Mouse (Mus musculus) lung, postnatal 4 days (tissue): ENCODE measurements at regions not wholly inside any gene's neighbourhood (a gene's known extent, or its start where the extent isn't known, plus 50 kb on each side); places are given as distances from the start of the nearest gene placed in this dataset.
"Not testable (repeated sequence)": the region's sequence is repeated elsewhere in the genome, so short reads cannot be mapped to it uniquely, and the experiment has no call there.

Source experiments
- DNase-seq, 2 experiments: peaks; one replicate each; pipeline ENCODE4 v3.0.0; 2021

DNA sequence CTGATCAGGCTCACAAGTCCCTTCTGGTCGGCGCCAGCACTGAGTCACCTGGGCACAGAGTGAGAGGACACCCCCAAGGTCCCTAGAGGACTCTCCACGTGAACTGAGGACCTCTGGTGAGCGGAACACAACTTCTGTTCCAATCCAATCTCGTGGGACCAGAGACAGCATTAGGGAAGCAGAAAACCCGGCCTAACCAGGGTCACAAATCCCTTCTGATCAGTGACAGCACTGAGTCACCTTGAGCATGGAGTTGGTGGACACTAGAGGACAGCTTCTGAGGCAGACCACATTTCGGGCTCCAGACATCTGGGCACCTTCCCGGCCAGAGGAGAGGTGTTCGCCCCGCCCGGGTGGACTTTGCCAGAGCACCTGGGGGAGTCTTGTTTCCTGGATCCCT, 412.3 kb upstream of the Arid1b start:
- DNase-seq = no peak

DNA sequence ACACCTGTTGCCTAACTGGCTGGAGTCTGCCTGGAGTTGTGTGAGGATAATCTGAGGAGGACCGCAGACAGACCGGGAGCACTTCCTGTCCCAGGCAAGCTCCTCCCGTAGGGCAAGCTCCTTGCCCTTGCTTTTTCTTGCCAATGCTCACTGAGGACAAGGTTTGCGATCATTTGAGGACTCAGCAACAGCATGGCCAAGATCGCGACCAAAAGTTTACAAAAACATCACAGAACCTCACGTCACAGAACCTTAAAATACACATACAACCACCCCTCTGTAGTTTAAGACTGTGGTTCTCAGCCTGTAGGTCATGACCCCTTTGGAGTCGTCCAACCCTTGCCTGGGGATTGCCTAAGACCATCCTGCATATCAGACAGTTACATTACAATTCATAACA, 383.7 kb upstream of the Arid1b start:
- peak in 1 of 2 experiments; percentile 24 for DNase-seq

DNA sequence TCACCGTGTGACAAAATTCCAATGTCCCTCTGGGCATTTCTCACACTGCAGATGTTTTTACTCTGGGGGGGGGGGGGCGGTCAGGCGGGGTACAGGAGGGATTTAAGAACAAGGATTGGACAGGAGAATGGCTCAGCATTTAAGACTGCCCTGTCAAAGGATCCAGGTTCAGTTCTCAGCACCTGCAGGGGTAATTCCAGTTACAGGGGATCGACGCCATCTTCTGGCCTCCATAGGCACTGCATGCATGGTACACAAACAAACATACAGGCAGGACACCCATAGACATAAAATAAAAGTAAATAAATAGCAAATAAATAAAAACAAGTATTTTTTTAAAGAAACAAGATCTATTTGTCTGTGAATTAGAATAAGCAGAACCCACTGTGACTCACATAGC, 383.1 kb upstream of the Arid1b start:
- no peak for DNase-seq

DNA sequence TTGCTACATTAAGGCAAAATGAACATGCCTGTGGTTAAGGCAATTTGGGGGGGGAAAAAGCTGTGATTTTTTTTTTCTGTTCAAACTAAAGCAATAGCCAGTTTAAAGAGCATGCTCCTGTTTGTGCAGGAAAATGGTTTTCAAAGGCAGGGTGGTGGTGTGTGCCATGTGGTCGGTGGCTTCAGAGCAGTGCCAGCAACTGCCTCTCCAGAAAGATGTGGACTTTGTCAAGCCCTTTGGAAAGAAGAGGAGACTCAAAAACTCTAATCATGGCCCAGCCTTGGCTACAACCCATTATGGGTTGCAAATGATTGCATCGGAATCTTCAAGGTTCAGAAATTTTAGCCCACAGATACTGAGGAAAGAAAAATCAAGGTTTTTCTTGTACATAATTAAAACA, 382.4 kb upstream of the Arid1b start:
- no peak for DNase-seq

DNA sequence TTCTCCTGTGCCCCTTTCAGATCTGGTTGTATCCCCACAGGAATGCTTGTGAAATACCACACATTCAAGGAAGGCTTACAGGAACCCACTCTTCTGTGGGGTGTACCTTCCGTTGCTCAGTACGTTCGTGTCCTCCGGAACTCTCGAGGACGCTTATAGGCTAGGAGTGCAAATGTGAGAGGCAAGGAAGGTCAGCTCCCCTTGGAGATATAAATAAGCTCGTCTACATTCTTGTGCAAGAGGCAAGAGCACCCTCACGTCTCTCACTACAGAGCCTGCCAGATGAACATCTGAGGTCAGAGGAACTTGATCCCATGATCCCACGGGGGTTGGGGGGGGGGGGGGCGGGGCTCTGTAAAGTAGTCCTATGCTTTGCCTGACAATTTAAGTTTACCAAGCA, 382.0 kb upstream of the Arid1b start:
- no peak for DNase-seq

DNA sequence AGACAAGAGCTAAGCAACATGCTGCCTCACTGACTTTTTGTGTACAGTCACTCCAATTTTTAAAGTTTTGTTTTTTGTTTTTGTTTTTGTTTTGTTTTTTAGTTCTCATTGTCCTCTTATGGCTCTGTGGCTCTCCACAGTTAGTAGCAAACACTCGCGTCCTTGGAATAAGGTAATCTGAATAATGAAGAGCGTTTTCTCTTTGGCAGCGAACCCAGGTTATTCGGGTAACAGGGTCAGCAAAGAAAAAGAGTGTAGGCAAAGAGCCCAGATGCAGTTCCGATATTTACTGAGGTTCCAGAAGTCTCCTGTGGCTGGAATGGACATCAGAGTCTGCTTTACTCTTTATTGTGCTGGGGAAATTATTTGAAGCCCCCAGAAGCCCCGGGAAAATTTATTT, 381.4 kb upstream of the Arid1b start:
- no peak for DNase-seq

DNA sequence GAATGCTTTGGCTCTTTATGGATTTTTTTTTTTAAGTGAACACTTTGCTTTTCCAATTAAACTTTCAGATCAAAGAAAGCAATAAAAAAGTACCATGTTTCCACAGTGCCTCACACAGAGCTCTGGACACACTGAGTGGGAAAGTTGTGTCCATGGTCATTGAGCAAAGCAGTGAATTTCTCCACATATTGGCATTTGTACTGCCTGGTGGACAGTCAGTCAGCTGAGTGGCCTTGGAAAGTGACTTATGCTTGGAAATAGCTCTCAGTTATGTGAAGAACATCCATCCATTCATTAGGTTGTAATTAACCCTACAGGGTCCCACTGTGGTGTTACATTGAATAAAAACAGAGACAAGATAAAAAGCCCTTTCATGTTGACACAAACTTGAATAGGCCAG, 373.8 kb upstream of the Arid1b start:
- no peak for DNase-seq

DNA sequence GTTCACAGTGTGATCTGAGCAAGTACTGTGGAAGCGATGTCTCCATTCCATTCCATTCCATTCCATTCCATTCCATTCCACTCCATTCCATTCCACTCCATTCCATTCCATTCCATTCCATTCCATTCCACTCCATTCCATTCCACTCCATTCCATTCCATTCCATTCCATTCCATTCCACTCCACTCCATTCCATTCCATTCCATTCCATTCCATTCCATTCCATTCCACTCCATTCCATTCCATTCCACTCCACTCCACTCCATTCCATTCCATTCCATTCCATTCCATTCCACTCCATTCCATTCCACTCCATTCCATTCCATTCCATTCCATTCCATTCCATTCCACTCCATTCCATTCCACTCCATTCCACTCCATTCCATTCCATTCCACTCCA, 368.0 kb upstream of the Arid1b start:
- DNase-seq = not testable (repeated sequence)

DNA sequence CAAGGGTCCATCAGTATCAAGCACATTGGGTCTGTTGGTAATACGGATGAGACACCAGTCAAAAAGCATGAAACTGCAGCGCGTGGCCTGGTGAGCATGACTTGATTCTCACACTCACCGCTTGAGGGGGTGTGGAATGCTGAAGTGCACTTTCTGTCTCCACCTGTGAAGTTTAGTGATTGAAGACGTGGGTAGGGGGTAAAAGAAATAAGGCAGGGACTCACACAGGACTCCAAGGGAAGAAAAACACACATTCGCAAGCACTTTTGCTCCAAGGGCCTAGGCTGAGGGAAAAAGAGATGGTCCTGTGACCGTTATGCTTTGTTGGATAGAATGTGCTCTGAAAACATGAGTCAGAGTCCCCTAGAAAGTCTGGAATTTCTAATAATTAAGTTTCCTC, 366.6 kb upstream of the Arid1b start:
- no peak for DNase-seq

DNA sequence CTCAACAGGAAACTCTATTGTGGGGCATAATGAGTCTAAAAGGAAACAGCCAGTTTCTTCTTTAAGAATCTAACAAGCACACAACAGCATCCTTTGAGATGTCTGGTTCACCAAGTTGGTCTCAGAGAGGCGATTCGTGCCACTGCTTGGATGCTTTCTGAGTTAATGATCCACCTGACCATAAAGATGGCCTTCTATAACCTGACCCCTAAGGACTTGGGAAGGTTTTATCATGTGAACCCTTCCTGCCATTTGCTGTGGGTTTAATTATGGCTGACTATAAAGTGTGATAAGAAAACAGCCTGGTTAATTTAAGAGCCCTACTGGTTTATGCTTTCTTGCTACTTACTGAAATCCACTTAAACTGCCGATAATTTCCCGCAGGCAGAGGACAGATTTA, 363.0 kb upstream of the Arid1b start:
- no peak for DNase-seq

DNA sequence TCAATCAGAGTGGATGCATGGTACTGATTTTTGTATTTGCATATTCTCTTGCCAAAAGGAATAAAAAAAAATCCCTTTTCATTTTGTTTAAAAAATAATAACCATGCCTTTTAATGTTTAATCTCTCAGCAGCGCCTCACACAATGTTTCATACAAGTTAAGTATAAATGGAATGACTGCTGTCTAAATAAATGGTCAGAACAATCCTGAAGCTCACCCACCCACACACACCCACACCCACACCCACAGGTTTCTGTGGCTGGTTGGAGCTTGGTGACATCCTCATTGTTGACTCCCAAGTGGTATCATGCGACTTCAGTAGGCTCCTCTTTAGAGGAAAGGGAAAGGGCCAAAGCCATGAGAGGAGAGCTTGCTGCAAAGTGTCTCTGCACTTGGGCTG, 361.6 kb upstream of the Arid1b start:
- DNase-seq = no peak

DNA sequence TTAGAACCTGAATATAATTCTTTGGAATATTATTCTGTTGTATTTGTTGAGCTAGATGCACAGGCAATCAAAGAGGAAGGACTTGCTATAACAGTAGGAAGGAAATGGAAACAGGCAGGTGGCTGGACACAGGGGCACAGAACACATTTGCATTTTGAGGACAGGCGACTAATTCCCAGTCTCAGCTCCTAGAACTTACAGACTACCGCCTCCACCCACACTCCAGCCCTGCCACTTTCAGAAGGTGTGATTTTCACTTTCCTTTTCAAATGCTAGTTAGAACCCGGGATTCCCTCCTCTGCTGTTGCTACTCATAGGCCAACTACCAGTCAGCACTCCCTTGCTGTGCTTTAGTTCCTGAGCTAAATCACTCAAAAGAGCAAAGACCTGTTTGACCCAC, 360.4 kb upstream of the Arid1b start:
- no peak for DNase-seq

DNA sequence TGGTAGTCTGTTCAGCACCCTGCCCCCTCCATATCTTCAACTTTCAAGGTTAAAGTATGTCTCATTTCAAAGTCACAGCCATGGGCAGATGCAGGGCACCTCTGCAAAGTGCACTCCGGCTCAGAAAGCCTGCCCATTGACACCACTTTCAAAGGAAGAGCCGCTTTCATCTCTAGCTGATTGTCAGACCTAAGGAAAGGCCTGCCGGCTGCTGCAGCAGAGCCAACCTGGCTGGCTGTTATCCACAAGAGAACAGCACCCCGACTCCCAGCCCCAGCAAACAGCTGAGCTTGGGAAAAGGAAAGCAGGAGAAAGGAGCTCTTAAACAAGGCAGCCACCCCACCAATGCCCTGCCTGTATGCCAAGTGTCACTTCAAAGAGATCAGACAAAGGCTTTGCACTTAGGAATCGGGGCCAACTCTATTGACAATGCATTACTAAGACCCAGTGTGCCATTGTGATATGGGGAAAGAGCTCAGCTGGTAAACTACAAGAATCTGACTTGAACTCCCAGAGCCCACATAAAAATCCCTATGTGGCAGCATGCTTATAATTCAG, 357.3 kb upstream of the Arid1b start:
- DNase-seq = no peak

DNA sequence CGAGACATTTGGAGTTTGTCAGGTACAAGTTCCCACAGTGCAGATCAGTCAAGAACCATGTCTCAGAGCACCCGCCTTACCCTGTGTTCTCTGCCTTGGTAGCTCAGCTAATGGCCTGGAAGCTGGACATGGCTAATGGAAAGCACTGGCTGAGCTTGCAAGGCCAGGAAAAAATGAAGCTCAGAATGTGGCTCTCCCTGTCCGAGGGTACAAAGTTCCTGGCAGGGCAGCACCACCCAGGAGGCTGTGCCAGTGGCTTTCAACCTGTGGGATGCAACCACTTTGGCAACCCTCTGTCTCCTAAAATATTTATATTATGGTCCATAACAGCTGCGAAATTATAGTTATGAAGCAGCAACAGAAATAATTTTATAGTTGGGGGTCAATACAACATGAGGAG, 354.6 kb upstream of the Arid1b start:
- no peak for DNase-seq

DNA sequence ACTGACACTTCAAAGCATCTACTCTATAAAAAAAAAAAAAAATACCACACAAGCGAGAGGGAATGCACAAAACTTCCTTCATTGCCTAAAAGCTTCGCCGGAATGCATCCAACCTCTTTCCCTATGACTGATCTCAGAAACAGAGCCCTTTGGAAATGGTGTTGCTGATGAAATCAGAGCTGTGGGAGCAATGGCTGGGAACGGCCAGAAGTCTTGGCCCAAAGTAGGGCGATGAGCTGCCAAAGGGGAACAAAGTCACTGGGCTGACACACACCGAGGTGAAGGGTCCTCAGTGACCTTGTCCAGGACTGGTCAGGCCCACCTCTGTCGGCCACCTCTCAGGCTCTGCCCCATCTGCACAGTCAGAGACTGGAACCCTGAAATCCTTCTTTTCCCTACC, 353.6 kb upstream of the Arid1b start:
- peak; percentile 38 to 71 for DNase-seq

DNA sequence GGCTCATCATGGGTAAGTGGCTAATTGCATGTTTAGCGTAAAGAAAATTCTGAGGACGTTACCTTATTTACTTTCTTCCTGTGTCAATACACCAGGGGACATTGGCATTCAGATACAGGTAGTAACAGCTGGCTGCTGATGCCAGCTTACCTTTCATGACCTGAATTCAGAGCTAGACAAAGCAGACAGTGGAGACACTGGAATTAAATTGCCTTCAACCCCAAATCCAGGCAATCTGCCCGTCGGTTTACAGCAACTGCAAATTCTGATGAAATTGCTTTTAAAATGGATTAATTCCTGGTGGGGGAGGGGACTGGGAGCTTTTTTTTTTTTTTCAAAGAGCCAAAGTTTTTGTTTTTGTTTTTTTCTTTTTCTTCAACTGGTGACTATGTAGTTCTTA, 353.0 kb upstream of the Arid1b start:
- DNase-seq = no peak

DNA sequence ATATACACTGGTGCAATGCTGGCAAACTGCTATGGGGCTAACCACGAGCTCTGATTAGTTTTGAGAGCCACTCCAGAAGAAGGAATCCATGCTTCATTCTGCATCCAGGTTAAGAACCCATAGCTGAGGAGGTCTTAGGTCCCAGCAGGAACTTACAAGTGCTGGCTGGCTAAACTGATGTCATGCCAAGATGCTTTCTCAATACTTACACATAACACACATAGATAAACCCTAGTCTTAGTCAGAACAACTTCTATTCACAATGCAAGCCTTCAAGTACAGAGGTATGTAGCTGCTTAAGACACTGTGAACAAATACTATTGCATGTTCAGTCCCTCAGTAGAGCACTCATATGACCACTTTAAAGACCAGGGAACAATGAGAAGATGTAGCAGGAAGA, 352.1 kb upstream of the Arid1b start:
- DNase-seq = no peak

DNA sequence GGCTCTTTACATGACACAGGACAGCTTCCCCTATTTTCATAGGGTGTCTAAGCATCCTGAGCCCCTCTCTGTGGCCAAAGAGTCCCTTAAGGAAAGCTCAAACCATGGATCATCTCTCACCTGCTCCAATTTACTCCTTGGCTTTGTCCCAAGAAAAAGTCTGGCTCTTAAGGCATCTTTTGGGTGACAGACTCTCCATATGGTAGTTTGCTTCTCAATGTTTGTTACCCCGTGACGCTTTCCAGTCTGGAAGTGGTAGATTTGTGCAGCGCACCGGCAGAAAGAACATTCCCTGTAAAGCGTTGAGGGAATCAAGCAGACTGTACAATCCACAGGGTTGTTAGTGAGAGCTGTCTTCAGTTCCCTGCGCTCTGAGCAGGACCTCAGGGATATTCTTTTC, 350.8 kb upstream of the Arid1b start:
- DNase-seq = no peak

DNA sequence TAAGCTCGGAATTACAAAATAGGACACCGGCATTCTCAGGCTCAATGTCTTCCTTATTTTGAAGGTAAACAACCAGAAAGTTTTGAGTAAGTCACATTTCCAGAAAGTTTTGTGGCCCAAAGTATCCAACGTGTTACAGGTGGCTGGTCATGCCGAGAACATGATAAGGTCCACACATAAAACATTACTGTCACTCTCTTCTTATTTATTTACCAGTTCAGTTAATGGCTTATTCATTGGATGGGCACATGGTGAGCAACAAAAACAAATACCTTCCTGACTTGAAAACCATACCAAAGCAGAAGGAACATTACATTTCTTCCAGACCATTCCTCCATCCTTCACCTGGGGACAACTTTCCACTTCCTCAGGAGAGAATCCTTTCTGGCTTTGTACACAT, 345.5 kb upstream of the Arid1b start:
- DNase-seq = no peak

DNA sequence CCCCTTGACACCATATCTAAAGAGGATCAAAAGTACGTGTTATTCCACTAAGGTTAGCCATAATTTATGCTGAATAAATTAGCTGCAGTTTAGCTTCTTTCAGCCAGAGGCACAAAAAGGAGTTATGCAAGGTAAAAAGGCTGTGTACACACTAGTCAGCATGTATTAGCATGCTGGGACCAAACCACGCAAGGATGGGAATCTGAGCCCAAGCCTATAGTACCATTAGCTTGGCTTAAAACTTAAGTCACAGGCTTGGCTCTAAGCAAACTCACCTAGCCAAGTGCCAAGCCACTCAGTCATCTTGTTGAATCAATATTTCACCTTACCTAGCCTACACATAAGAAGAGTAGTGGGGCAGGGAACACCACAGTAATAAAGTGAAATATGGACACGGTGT, 339.9 kb upstream of the Arid1b start:
- DNase-seq = no peak

DNA sequence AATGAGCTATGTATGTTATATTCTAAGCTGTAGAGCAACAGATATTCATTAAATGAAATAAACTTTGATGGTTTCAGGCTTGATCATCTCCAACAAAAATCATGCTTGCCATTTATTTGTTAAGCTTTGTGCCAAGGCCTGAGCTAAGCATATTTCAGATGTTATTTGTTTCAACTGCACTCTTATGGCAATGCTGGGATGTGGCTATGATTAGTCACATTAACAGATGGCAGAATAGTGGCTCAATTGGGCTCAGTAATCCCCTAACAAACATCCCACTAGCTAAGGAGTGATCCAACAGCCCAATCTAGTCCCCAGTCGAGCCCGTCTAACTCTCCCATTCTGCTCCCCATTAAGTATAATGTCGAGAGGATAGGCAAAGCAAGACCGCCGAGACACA, 332.1 kb upstream of the Arid1b start:
- DNase-seq = no peak

DNA sequence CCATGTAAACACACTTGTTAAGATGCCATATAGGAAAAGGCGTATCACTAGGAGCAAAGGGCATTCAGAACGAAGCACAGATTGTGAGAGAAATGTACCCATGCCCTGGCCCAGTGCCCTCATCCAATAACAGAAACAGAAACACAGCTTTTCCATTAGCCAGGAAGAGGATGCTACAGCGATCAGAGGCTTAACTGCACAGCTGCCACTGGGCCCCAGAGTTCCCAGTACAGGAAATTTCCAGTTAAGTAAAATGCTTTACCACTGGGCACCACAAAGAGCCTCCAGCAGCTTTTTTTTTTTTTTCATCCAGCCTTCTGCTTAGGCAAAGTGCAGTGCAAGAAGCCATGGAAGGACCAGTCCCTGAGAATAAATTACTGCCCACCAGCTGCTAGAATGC, 325.6 kb upstream of the Arid1b start:
- no peak for DNase-seq

DNA sequence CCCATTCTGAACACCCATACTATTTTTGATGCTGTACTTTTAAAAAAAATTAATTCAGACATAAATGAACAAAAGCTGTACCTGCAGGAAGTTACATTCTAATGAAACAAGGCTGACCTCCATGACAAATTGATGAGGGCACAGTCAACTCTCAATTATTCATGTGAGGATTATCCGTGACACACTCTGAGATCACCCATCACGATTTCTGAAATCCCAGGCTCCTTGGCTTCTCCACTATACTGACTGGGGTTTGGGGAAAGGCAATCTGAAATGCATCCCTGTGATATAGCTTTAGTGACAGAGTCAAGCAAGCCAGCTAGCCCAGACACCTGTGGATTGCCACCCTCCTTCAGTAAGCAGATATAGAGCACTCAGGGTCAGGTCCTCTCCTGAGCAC, 320.9 kb upstream of the Arid1b start:
- no peak for DNase-seq

DNA sequence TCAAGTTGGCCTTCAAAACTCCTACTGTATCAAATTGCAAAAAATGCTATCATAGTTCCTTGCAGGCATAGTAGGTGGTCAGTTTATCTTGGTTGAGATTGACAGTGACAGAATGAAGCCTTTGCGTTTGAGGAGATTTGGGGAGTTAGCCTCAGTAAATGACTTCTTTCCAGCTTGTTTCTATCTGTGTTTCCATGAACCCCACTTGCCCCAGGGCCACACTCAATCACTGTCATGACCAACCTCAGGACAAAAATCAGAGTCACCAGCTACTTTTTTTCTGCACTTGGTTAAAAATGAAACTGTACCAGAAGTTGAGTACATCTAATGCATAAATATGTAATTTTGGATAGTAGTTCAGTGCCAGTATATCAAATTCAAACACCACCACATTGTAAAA, 287.7 kb upstream of the Arid1b start:
- no peak for DNase-seq

DNA sequence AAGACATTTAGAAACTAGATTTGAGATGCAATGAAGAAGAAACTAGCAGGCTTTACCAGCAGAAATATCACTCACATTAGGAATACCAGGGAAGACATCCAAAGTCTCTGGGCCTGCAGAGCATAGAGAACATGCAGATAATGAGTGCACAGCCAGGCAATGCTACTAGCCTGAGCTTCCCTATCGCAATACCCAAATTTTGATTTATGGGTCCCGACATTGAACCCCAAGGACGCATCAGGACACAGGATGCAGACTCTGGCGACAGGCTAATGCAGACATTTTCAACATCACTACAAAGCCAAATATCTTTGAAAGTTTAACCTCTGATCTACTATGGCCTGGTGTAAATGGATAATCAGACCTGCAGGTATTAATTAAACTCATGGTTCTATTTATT, 273.1 kb upstream of the Arid1b start:
- no peak for DNase-seq

DNA sequence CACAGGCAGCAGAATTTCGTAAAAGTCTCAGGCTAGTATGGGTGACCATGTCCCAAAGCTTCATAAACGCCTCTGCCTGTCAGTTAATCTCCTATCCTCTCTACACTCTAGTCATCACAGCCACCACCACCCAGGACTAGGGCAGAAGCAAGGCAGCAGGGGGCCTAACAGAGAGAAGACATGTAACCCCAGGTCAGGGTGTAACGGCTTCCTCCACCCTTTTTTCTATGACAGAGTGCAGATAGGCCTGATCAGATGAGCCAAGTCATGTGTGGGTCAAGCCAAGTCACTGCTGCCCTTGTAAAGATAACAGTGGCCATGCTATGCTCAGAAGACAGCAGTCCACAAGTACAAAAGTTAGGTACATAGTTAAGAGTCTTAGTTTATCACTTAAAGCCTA, 270.1 kb upstream of the Arid1b start:
- no peak for DNase-seq
